Mouse (Mus musculus) thymus, adult 2 months (tissue): ENCODE data around the gene Ror1.

ENCODE experiments used
- CTCF ChIP-seq: fragments of 200-500 bp; IDR thresholded peaks from 2 replicates; pipeline ENCODE4 v1.5.1; 2012; ENCODE audit warnings: mild to moderate bottlenecking, control low read depth, low read length, moderate library complexity, borderline replicate concordance; ENCODE audit not compliant: control insufficient read depth, poor library complexity, insufficient read depth; ENCODE audit errors: extremely low read depth
- POLR2A ChIP-seq: fragments of 200-500 bp; IDR thresholded peaks from 2 replicates; pipeline ENCODE4 v1.6.1; 2012; ENCODE audit warnings: mild to moderate bottlenecking, low read length, control low read depth, moderate library complexity; ENCODE audit not compliant: control insufficient read depth, poor library complexity, insufficient read depth; ENCODE audit errors: extremely low read depth

GRCm38 (mm10) chr4:100435281-100436168 is 339.9 kb downstream of the Ror1 start:
- TF ChIP-seq POLR2A (no peak), CTCF (no peak)
